Mouse (Mus musculus) megakaryocyte, adult 5-6 weeks (primary cell): Measurements from ENCODE around the gene Incenp. TPM values are rescaled to one million over a fixed set of nuclear protein-coding genes. Genes with fewer than 3 reads are reported as not detected.

Source experiments
- ATAC-seq: 2 replicates; pipeline ENCODE4 v1.8.0; 2016; ENCODE audit warnings: mild to moderate bottlenecking, inconsistent platforms; ENCODE audit not compliant: poor library complexity, severe bottlenecking
- total RNA-seq, 2 experiments: library from RNA; stranded (forward) in 1 of 2; stranded (reverse) in 1 of 2; fragments of 153-499, 151-499 nt in 1 of 2; fragments of 221-1000, 200-1000 nt in 1 of 2; gene quantifications; 2 replicates each; pipeline versions ENCODE4 v1.2.3 to v1.2.4; 2015 to 2017

Incenp gene
- total RNA-seq (2015) = 204 and 205 TPM in 2 replicates
- total RNA-seq (2017) = 85.5 and 116 TPM in 2 replicates

DNA sequence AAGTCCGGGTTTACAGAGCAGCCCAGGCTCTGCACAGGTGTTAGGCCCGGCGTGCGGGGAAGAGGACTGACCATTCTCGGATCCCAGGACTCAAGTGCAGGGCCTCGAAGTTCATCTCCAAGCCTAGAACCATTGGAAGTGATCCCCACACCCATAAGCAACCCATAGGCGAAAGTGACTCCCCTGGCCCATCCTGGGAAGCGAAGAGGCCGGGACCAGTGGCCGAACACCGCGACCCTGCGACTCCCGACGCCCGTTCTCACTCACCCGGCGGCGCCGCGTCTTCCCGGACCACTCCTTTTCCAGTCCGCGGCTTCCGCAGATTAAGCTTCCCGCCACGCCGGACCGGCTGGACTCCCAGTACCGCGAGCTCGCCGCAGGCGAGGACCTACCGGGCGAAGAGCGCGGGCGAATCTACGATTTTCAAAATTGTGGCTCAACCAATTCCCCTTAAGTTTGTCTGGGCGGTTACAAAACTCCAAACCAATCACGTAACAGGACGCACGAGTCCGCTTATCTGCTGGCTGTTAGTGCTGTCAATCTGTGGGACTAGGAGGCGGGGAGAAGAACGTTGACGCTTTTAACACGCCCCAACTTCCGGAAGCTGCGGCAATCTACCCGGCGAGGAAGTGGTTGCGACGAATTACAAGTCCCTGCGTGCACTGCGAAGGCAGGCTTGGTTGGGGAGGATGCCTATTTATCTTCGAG is at the start of gene Incenp:
Gene Incenp, minus strand, starts transcription at position 480 of the 708 bp plus-strand sequence.
- ATAC-seq = peak; percentile 96

DNA sequence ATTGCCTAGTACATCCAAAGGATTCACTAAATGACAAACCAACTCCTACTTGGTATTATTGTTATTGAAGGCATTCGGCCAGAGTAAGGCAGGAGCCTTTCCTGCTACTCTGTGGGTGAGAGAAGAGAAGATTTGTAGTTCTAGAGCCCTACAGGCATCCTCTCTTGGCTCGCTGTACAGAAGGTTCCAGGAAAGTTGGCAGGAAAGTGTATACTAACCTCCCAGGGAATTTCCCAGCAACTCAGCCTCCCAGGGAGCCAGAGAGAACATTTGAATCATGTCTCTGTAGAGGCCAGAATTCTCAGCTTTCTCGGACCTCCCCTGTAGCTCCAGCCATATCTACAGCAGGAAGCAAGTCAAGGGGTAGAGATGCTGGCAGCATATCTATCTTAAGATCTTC is 47.6 kb upstream of the Incenp start:
- no peak for ATAC-seq

DNA sequence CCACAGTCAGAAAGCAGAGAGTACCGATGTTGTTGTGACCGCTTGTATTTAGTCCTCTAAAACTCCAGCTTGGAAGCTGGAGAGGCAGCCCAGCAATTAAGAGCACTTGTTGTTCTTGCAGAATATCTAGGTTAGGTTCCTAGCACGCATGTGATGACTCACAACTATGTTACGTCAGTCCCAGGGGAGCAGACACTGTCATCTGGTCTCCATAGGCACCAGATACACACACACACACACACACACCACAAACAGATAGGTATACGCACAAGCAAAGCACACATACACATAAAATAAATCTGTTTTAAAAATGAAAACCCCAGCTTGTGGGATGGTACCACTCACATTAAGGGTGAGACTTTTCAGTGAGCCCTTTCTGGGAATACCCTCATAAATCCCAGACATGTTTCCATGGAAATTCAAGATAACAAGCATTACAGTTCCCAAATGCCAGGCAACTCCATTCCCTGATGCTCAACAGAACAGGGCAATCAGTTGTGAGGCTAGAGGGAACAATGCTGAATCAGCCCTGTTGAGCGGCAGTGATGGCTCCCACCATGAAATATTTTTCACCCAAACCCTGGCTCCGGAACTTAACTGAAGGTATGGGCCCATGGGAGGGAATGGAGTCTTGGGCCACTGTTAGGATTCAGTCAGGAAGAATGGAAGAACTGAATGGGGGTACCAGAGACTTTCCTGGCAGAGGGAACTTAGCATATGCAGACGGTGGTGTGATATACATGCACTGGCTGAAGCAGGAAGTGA is 46.6 kb upstream of the Incenp start:
- ATAC-seq = 0 out of 2 replicates have a peak, but pooled peaks have one; percentile 26

DNA sequence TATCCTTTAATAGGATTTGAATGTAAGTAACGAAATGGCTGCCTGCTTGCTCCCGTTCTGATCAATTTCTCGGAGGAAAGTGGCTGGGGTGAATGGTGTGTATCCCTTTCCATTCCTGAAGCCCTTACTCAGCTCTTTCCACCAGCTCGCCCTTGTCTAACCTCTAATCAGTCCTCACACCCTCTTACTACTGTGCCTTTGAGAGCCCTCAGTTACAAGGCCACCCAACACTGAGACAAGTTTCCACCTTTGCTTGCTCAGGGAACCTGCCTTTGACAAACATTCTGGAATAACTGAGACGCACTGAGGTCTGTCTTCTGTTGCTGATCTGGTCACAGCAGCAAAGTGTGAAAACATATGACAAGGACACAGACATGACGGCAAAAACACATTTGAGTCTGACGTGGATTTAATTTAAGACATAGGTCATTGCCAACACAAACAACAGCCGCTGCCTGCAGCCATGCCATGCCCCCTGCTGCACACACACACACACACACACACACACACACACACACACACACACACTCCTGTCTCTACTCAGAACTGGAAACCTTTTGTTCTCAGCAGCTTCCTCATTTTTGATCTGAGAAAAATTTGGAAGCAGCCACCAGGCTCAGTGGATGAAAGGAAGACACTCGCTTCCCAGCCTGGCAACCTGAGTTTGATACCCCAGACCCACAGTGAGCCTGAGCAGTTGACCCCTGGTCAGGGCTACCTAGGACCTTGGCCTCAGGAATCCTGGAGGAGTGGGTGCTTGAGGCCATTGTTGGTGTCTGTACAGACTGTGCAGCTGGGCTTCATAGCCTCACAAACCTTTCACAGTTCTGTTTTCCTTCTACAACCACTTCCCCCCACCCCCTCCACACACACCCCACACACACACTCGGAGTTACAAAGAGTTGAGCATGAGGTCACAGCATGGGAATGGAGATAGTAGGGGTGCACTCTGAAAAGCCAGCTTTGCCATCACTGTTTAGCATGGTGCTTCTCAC is 43.5 kb upstream of the Incenp start:
- peak; percentile 31 for ATAC-seq

DNA sequence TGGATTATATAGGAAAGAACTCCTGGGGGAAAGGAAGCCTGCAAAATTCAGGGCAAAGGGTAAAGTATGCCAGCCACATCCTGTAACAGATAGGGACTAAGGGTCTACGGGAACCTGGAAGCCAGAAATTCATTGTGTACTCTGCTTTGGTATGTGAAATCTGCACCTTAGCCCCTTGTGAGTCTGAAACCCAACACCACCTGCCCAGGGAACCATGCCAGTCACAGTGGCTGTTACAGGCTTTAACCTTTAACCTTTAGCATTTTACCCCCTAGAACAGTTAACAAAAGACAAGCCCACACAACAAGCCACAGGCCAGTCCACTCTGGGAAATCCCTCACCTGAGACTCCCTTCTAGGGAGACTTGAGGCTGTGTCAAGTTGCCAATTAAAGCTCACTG is 42.5 kb upstream of the Incenp start:
- no peak for ATAC-seq

DNA sequence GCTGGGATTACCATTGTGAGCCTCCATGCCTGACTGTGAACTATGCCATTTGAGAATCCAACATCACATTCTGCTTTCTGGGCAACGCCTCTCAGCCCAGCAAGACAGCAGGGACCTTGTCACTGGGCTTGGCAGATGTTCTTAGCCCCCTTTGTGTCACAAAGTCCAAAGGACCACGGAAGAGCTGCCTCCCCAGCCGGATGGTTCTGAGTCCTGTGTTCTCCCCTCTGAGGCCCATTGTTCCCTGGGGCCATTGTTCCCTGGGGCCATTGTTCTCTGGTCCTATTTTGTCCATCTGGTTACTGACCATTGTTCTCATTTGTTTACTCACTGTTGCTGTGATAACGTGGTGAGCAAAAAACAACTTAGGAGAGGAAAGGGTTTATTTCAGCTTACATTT is 41.6 kb upstream of the Incenp start:
- no peak for ATAC-seq

DNA sequence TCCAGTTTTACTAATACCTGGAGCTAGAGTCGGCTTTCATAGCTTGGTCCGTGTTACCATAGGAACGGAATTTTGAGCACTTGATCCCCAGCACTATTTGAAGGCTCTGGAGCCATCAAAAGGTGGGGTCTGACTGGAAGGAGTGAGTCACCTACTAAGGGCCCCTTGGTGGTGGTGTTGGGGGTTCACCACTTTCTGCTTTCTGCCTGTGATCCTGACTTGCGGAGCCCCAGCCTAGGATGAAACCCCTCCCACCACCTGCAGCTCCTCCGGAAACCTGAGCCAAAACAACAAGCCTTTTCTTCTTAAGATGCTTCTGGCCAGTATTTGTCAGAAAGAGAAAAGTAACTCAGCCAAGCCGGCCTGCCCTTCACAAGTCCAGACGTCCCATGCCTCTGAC is 40.5 kb upstream of the Incenp start:
- no peak for ATAC-seq

DNA sequence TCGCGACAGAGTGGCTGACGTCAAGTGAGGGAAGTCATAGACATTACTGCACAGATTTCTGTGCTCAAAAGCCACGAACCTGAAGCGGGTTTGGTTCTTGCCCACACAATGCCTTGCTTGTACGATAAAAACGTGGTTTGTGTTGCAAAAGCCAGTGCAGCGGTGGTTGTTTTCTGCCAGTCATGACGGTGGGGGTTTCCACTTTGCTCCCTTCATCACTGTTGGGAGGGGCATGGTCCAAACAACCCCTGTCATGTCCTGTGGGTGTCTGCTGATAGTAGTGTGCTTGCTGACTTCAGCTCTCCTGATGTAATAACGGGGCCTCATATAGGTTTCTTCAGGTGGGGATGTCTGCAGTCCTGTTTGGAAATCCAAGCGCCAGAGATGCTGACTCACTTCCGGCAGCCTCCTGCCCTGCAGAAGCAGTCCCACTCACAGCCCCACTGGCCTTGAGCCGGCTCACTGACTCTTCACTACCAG is 39.5 kb upstream of the Incenp start:
- ATAC-seq = peak; percentile 90

DNA sequence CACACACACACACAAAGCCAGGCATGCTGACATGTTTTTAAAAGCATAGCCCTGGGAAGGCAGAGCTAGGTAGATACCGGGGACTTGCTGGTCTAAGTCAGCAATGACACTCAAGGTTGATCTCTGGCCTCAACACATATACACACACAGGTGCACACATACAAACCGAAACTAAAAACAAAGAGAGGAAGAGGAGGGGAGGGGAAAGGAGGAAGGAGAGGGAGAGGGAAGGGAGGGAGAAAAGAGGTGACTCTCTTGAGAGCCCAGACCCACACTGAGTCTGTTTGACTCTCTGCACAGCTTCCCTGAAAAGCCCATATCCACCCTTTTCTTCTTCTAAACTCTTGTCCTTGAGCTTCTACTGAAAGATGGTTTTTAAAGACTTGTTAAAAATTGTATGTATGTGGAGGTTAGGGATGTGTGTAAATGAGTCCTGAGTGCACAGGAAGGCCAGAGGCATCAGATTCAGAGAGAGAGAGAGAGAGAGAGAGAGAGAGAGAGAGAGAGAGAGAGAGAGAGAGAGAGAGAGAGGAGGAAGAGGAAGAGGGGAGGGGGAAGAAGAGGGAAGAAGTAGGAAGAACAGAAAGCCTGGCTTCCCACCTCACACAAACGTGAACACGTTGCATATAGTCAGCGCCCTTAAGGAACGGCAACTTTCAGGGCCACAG is 38.9 kb upstream of the Incenp start:
- ATAC-seq = no peak

DNA sequence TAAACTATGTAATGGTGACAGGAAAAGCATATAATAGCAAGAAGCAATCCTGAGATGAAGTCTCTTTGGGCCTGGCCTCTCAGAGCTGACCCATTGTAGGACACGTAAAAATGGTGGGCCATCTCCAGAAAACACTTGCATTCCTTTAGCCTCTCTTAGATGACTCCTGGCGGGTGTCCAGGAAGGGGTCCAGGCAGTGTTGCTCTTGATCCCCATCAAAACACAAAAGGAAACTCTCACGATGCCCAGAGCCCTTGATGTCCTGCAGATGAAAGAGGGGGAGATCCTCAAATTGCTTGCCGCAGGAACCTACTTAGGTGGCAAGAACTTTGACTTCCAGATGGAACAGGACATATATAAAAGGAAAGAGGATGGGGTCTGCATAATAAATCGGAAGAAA is 38.1 kb upstream of the Incenp start:
- ATAC-seq = no peak

DNA sequence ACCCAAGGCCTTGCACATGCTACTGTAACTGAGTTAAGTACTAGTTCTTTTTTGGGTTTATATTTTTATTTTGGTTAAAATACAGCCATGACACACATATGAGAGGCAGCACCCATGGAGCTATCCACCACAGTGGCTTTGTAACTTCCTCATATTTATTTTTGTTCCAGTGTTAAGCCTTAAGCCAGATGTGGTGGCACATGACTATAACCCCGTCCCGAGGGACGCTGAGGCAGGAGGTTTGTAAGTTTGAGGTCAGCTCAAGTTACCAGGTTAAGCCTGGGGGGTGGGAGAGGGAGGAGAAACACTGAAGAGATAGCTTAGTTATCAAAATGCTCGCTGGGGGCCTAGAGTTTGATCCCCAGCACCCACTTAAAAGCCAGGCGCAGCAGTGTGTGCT is 37.2 kb upstream of the Incenp start:
- 0 out of 2 replicates have a peak, but pooled peaks have one; percentile 19 for ATAC-seq

DNA sequence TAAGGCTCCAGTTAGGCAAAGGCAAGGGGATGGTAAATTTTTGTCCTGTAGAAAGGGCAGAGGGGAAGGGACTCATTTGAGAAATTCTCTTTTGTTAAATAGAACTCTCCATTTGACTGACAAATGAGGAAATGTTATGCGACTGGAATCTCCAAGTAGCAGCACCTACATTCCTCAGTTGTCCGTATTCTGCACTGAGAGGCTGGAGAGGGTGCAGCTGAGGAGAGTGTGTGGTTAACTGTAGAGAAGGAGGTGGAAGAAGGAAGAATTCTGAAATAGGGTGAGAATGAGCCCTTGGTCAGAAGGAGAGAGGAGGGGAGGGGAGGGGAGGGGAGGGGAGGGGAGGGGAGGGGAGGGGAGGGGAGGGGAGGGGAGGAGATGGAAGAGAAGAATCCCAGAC is 34.6 kb upstream of the Incenp start:
- no peak for ATAC-seq

DNA sequence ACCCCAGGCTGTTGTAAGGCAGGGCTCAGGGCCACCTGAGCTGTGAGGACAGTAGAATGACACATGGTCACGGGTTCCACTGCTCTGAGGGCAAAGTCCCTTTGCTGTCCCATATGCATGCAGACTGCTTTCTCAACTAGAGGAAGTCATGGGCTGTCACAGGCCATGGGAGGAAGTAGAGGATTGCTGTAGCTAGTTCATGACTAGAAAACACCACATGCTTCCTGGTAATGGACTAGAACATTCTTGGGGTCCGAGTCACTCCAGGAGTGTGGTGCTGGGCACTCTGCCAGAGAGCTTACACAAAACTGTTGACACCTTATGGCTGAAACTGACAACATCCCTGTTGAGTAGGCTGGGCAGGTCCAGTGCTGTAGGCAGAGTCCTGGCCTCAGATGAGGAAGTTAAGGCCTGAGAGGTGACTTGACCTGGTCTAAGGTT is 31.8 kb upstream of the Incenp start:
- ATAC-seq = peak; percentile 96

DNA sequence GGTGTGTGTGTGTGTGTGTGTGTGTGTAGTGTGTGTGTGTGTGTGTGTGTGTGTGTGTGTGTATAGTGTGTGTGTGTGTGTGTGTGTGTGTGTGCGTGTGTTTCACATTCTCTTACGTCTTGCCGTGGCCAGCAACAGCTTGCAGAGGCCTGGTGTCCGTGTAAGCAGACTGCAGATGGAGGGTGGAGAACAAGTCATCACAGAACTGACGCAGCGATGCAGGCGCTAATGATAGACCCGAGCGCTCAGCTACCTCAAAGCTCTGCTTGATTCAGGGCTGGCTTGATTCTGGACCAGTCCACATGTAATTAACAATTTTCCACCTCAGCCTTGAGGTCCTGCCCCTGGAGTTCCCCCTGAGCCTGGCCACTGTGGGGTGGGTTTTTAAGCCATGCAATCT is 28.7 kb upstream of the Incenp start:
- ATAC-seq = no peak

DNA sequence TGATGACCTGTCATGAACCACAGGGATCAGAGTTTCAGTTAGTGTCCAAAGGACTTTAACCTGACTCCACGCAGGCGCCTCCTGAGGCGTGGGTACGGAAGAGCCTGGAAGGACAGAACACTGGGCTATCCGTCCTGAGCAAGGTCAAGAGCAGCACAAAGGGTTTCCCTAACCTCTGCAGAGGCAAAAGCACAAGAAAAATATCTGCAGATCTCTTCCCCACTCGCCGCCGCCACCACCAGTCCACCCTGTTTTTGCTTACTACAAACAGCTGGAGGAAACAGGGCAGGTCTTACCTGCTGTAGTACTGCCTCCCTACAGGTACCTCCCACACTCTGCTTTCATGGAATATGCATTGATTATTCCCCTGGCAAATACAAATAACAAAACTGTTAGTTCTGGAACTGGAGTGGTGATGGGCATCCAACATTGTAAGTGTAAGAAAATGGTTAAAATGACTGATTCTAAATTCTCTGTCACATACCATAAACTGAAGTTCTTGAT is 25.5 kb upstream of the Incenp start:
- ATAC-seq = no peak

DNA sequence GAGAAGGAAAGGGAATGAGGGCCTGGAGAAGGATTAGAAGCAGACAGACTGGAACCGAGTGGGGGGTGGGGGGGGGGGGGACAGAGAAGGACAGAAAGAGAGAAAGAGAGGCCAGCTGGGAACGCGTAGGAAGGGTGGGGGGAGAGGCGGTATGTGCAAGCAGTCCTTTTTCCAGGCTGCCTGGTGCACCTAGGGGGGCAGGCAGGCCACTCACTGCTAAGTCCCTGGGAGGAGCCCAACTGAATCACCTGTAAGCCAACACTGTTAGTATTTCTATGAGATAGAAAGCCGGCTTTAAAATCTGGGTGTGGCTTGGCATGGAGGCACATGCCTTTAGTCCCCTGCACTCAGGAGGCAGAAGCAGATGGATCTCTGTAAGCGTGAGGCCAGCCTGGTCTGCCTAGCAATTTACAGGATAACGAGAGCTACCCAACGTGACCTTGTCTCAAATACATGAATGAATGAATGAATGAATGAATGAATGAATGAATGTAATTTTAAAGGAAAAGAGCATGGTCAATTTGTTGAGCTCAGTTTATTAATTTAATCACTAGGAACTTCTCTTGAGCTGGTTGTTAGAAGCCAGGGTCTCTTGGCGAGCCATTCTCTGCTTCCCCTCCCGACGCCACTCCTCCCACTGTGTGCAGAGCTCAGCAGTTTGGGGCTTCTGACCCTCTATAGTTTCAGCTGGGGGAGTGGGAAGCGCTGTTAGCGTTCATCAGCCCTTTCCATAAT is 24.9 kb upstream of the Incenp start:
- ATAC-seq = no peak

DNA sequence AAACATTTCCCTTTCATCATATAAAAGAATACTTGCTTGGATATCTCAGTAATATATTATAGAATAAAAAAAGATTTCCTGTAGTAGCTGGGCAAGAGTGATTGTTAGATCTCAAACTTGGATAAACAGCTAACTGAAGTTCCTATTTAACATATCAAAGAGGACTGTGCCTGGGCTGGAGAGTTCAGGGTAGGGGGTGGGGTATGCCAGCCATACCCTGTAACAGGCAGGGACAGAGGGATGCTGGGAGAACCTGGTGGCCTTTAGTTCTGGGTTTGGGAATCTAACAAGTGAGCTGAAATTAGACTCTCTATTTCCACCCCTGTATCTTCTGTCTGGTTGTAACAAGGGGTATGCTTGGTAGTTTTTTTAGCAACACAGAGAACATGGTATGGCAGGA is 23.7 kb upstream of the Incenp start:
- no peak for ATAC-seq

DNA sequence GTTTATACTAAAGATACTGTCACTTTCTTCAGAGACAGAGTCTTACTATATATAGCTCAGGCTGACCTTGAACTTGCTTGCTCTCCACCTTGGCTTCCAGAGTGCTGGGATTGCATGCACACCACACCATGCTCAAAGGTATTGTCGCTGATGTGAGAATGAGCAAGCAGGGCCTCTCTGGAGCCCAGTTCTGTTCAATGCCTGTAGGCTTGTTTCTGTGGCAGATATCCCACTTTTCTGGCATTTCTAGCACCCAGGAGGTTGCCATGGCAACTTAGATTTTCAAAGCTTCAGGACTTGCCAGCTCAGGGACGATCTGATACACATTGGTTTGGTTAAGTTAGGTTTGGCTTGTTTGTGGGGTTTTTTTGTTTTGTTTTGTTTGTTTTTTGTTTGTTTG is 22.9 kb upstream of the Incenp start:
- ATAC-seq = no peak
